Mouse (Mus musculus) ES-E14 (cell line): ENCODE measurements around the gene Fuca1. TPM values are rescaled to one million over a fixed set of nuclear protein-coding genes. Genes with fewer than 3 reads are reported as not detected.
A peak's percentile ranks its signal among the peaks of the same experiment; 100 is the strongest.

Source experiments
- DNase-seq: peaks from one replicate; pipeline ENCODE4 v3.0.0-alpha.2; 2013; ENCODE audit warnings: low read depth, low spot score
- H3K27ac ChIP-seq: 2 replicates; pipeline ENCODE4 v1.5.1; 2012; ENCODE audit warnings: low read depth, mild to moderate bottlenecking, low read length, moderate library complexity, mixed read lengths; ENCODE audit not compliant: poor library complexity, insufficient read depth, severe bottlenecking
- H3K36me3 ChIP-seq: 2 replicates; pipeline ENCODE4 v1.6.1; 2012; ENCODE audit warnings: mild to moderate bottlenecking, low read length, moderate library complexity, mixed read lengths; ENCODE audit not compliant: control insufficient read depth, poor library complexity, insufficient read depth, severe bottlenecking
- H3K4me1 ChIP-seq, 2 experiments: fragments of 150-350 bp in 1 of 2; sonication (generic) in 1 of 2; 2 replicates each; pipeline ENCODE4 v1.6.1; 2012; ENCODE audit warnings: low read length in 2 of 2, mild to moderate bottlenecking in 1 of 2, mixed read lengths in 1 of 2; ENCODE audit not compliant: control insufficient read depth in 2 of 2, insufficient read depth in 2 of 2, poor library complexity in 1 of 2
- H3K4me3 ChIP-seq, 2 experiments: fragments of 150-350 bp in 1 of 2; sonication (generic) in 1 of 2; 2 replicates each; pipeline ENCODE4 v1.5.1; 2012; ENCODE audit warnings: low read length in 2 of 2, low read depth in 1 of 2, mild to moderate bottlenecking in 1 of 2, mixed read lengths in 1 of 2; ENCODE audit not compliant: insufficient read depth in 1 of 2, poor library complexity in 1 of 2, severe bottlenecking in 1 of 2
- H3K9ac ChIP-seq: 2 replicates; pipeline ENCODE4 v1.6.1; 2012; ENCODE audit warnings: low read depth, mild to moderate bottlenecking, low read length, mixed read lengths; ENCODE audit not compliant: poor library complexity, insufficient read depth, severe bottlenecking
- H3K9me3 ChIP-seq: fragments of 150-350 bp; sonication (generic); 2 replicates; pipeline ENCODE4 v1.6.1; 2012; ENCODE audit warnings: low read depth, mild to moderate bottlenecking, low read length; ENCODE audit not compliant: control insufficient read depth, insufficient read depth
- CHD2 ChIP-seq: IDR thresholded peaks from 2 replicates; pipeline ENCODE4 v1.6.1; 2014; ENCODE audit warnings: mild to moderate bottlenecking, low read depth, low read length, inconsistent platforms
- HCFC1 ChIP-seq: IDR thresholded peaks from 2 replicates; pipeline ENCODE4 v1.6.1; 2012; ENCODE audit warnings: low read length, inconsistent platforms, borderline replicate concordance; ENCODE audit not compliant: insufficient read depth
- MAFK ChIP-seq: IDR thresholded peaks from 2 replicates; pipeline ENCODE4 v1.6.1; 2014; ENCODE audit warnings: mild to moderate bottlenecking, low read depth, low read length, inconsistent platforms; ENCODE audit not compliant: insufficient read depth
- ZC3H11A ChIP-seq: IDR thresholded peaks from 2 replicates; pipeline ENCODE4 v1.6.1; 2012; ENCODE audit warnings: low read depth, mild to moderate bottlenecking, inconsistent platforms, low read length, borderline replicate concordance
- ZNF384 ChIP-seq: IDR thresholded peaks from 2 replicates; pipeline ENCODE4 v1.6.1; 2012; ENCODE audit warnings: low read depth, low read length, inconsistent platforms
- in situ Hi-C, 2 experiments: fragments of 600-800 bp; cut with MboI; formaldehyde crosslinking; loops; one replicate each; pipeline ENCODE4 v1.15.1; 2025; ENCODE audit warnings: low sequenced_read_pairs in 2 of 2, inconsistent platforms in 1 of 2; ENCODE audit not compliant: unreplicated experiment in 2 of 2
- total RNA-seq: library from RNA; depleted of rRNA; stranded (reverse); fragments of 300-350 nt; gene quantifications from 2 replicates; pipeline ENCODE4 v1.2.3, GENCODE M21; 2012

Fuca1 gene
- total RNA-seq, 1 experiment = 69.8 TPM

GRCm38 (mm10) chr4:135928376-135928775 is 7.8 kb downstream of the Fuca1 start:
- no peaks in the 10 kb centered on the region for H3K9me3 ChIP-seq
- H3K4me3 ChIP-seq = no peak overlapping the region
- in situ Hi-C loops = no loop called here
- no peak for DNase-seq
- H3K36me3 ChIP-seq = peaks cover 9% of the 10 kb centered on the region; the same call in 1 of the 2 replicates
- H3K9ac ChIP-seq = no peak overlapping the region
- peaks cover 7 to 8% of the 10 kb centered on the region in 2 experiments; a peak in 3 of 4 replicates for H3K4me1 ChIP-seq
- no peak for TF ChIP-seq MAFK
- TF ChIP-seq HCFC1 = no peak
- TF ChIP-seq ZNF384 = no peak
- no peak for TF ChIP-seq CHD2
- TF ChIP-seq ZC3H11A = no peak
- H3K27ac ChIP-seq = no peak overlapping the region

DNA sequence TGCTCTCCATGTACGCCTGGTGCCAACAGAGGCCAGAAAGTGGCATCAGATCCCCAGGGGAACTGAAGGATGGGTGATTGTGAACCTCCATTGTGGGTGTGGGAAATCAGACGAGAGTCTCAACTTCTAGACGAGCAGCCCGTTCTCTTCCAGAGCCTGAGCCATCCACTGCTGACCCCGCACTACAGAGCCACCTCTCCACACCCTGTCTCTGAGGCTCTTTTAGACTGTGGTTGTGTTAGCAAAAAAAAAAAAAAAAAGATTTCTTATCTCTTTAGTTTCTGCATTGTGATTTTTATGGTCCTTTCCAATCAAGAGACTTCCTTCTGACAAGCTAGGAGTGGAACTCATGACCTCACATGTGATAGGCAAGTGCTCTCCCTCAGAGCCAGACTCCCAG is 8.9 kb downstream of the Fuca1 start:
- Histone ChIP-seq H3K9ac (no peak overlapping the region), H3K9me3 (no peaks in the 10 kb centered on the region), H3K4me1 (peaks cover 7 to 8% of the 10 kb centered on the region in 2 experiments; a peak in 3 of 4 replicates), H3K36me3 (peaks cover 6% of the 10 kb centered on the region; the same call in 1 of the 2 replicates), H3K4me3 (no peak overlapping the region), H3K27ac (no peak overlapping the region)
- no peak for DNase-seq
- TF ChIP-seq ZC3H11A (no peak), CHD2 (no peak), ZNF384 (no peak), MAFK (no peak), HCFC1 (no peak)
- in situ Hi-C loops = no loop called here

- Histone ChIP-seq H3K4me3 (no peak overlapping the region), H3K27ac (no peak overlapping the region), H3K9ac (no peak overlapping the region), H3K4me1 (peaks cover 7 to 8% of the 10 kb centered on the region in 2 experiments; a peak in 3 of 4 replicates), H3K36me3 (peaks cover 6% of the 10 kb centered on the region; the same call in 1 of the 2 replicates), H3K9me3 (no peaks in the 10 kb centered on the region)
- no peak for DNase-seq
- in situ Hi-C loops = no loop called here
- TF ChIP-seq CHD2 = no peak
- TF ChIP-seq ZC3H11A = no peak
- no peak for TF ChIP-seq HCFC1
- TF ChIP-seq ZNF384 = no peak
- no peak for TF ChIP-seq MAFK
Measured at GRCm38 (mm10) chr4:135929828-135930227, 9.3 kb downstream of the Fuca1 start.

DNA sequence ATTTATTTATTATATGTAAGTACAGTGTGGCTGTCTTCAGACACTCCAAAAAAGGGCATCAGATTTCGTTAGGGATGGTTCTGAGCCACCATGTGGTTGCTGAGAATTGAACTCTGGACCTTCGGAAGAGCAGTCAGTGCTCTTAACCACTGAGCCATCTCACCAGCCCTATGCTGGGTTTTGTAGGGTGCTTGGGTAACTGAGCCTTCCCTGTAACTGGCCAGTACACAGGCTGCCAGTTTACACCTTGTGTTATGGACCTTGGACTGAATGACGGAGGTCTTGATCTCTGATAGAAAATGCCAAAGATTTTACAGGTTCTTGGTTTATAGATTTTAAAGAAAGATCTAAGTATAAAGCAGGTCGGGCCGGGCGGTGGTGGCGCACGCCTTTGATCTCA is 9.7 kb downstream of the Fuca1 start:
- no peak for TF ChIP-seq HCFC1
- no peak for TF ChIP-seq ZC3H11A
- TF ChIP-seq MAFK = no peak
- TF ChIP-seq ZNF384 = no peak
- no peak for DNase-seq
- H3K4me1 ChIP-seq = peaks cover 7 to 8% of the 10 kb centered on the region in 2 experiments; a peak in 3 of 4 replicates
- no peak overlapping the region for H3K4me3 ChIP-seq
- H3K27ac ChIP-seq = no peak overlapping the region
- peaks cover 6% of the 10 kb centered on the region; the same call in 1 of the 2 replicates for H3K36me3 ChIP-seq
- H3K9ac ChIP-seq = no peak overlapping the region
- in situ Hi-C loops = no loop called here
- H3K9me3 ChIP-seq = no peaks in the 10 kb centered on the region

DNA sequence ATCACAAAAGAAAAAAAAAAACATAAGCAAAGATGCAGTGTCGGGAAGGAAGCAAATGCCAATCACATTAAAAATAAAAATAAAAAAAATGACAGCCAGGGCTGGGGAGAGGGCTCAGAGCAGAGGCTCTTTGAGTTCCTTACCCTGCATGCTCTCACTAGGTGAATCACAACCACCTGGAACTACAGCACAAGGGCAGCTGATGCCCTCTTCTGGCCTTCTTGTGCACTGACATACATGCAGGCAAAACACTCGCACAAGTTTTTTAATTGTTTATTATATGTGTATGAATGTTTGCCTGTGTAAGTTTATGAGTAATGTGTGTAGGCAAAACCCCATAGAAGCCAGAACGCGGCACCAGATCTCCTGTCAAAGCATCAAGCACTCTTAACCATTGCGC is 11.3 kb downstream of the Fuca1 start:
- TF ChIP-seq CHD2 (no peak), MAFK (no peak), ZNF384 (0 out of 2 replicates have a peak, but pooled peaks have one; percentile 24), HCFC1 (no peak), ZC3H11A (no peak)
- no peak for DNase-seq
- in situ Hi-C loops = no loop called here
- Histone ChIP-seq H3K36me3 (peaks cover 6% of the 10 kb centered on the region; the same call in 1 of the 2 replicates), H3K4me1 (peaks cover 2 to 4% of the 10 kb centered on the region in 2 experiments; a peak in 2 of 4 replicates), H3K4me3 (no peak overlapping the region), H3K27ac (no peak overlapping the region), H3K9ac (no peak overlapping the region), H3K9me3 (no peaks in the 10 kb centered on the region)
